Mouse (Mus musculus) small intestine, adult 2 months (tissue): ENCODE data around the gene Unc50. TPM values are rescaled to one million over a fixed set of nuclear protein-coding genes. Genes with fewer than 3 reads are reported as not detected.

ENCODE experiments used
- H3K27ac ChIP-seq: fragments of 200-500 bp; 2 replicates; pipeline ENCODE4 v1.5.1; 2012; ENCODE audit warnings: low read depth, low read length, control low read depth, inconsistent platforms; ENCODE audit not compliant: insufficient read depth
- H3K27me3 ChIP-seq: fragments of 200-500 bp; 2 replicates; pipeline ENCODE4 v1.6.1; 2012; ENCODE audit warnings: mild to moderate bottlenecking, moderate library complexity, low read length, inconsistent platforms; ENCODE audit not compliant: control insufficient read depth, insufficient read depth
- H3K36me3 ChIP-seq: fragments of 200-500 bp; 2 replicates; pipeline ENCODE4 v1.6.1; 2012; ENCODE audit warnings: mild to moderate bottlenecking, low read length, control low read depth, inconsistent platforms; ENCODE audit not compliant: control insufficient read depth, insufficient read depth
- H3K4me1 ChIP-seq: fragments of 200-500 bp; 2 replicates; pipeline ENCODE4 v1.6.1; 2012; ENCODE audit warnings: low read length, inconsistent platforms, mixed read lengths; ENCODE audit not compliant: control insufficient read depth, insufficient read depth, insufficient read length
- H3K4me3 ChIP-seq: fragments of 200-500 bp; 2 replicates; pipeline ENCODE4 v1.5.1; 2012; ENCODE audit warnings: low read depth, mild to moderate bottlenecking, control low read depth, inconsistent platforms, low read length, moderate library complexity
- CTCF ChIP-seq: fragments of 200-500 bp; IDR thresholded peaks from 2 replicates; pipeline ENCODE4 v1.5.1; 2012; ENCODE audit warnings: low read depth, mild to moderate bottlenecking, control low read depth, inconsistent platforms, low read length, moderate library complexity, mixed read lengths; ENCODE audit not compliant: insufficient replicate concordance, insufficient read length; ENCODE audit errors: extremely low read depth
- POLR2A ChIP-seq: fragments of 200-500 bp; IDR thresholded peaks from 2 replicates; pipeline ENCODE4 v1.6.1; 2012; ENCODE audit warnings: low read depth, mild to moderate bottlenecking, control low read depth, inconsistent platforms, low read length, moderate library complexity
- WGBS: fragments of 180-500 bp; shearing (Covaris S2); methylation state at CpG from one replicate; pipeline ENCODE4 v1.1.7; 2018; 5-methylcytosine and 5-hydroxymethylcytosine counted together
- polyA plus RNA-seq: library from polyadenylated mRNA; depleted of rRNA; stranded (reverse); fragments of >200 nt; gene quantifications from 2 replicates; pipeline ENCODE4 v1.2.3, GENCODE M21; 2012; rRNA removed

Gene Unc50
- polyA plus RNA-seq: 15.6 and 36.6 TPM in 2 replicates

GRCm38 (mm10) chr1:37429366-37430296 is at the start of gene Unc50, which contains the start of gene Coa5:
Gene Unc50 (plus strand): TSS chr1:37430139.
Gene Coa5 (minus strand): TSS chr1:37430103.
- H3K4me1 ChIP-seq: peaks cover 12% of the 10 kb centered on the region
- peak within 1 kb of the TSS; percentile 80 for H3K27ac ChIP-seq
- H3K4me3 ChIP-seq: peak within 1 kb of the TSS; percentile 92
- peak; percentile 92; the same call in 1 of the 2 replicates for TF ChIP-seq POLR2A
- no peak for TF ChIP-seq CTCF
- 1% methylated on average over 57 of the region's 57 CpGs for WGBS
- no peaks in the 10 kb centered on the region for H3K27me3 ChIP-seq
- peaks cover 37% of the 10 kb centered on the region for H3K36me3 ChIP-seq

- H3K4me3 ChIP-seq: no peak overlapping the region
- no peak for TF ChIP-seq POLR2A
- no peak for TF ChIP-seq CTCF
Observed at GRCm38 (mm10) chr1:37380913-37381312, 49.0 kb upstream of the Unc50 start.

GRCm38 (mm10) chr1:37384304-37384703 is 45.6 kb upstream of the Unc50 start:
- Histone ChIP-seq H3K36me3 (peaks cover 48% of the 10 kb centered on the region), H3K4me3 (no peak overlapping the region), H3K27me3 (no peaks in the 10 kb centered on the region), H3K4me1 (no peaks in the 10 kb centered on the region), H3K27ac (no peak overlapping the region)
- WGBS: 85% methylated on average over 3 of the region's 3 CpGs
- TF ChIP-seq POLR2A: no peak
- no peak for TF ChIP-seq CTCF

More at GRCm38 (mm10) chr1:37380913-37381312, 49.0 kb upstream of the Unc50 start:
- Histone ChIP-seq H3K4me1 (no peaks in the 10 kb centered on the region), H3K27me3 (no peaks in the 10 kb centered on the region), H3K36me3 (peaks cover 52% of the 10 kb centered on the region), H3K27ac (no peak overlapping the region)
- WGBS: 90% methylated on average over 5 of the region's 5 CpGs

- Histone ChIP-seq H3K27ac (peak overlapping the region; percentile 6; the same call in 1 of the 2 replicates), H3K36me3 (peaks cover 49% of the 10 kb centered on the region), H3K27me3 (no peaks in the 10 kb centered on the region), H3K4me1 (no peaks in the 10 kb centered on the region), H3K4me3 (no peak overlapping the region)
- TF ChIP-seq CTCF (no peak), POLR2A (no peak)
- WGBS: 82% methylated on average over 7 of the region's 7 CpGs
Observed at GRCm38 (mm10) chr1:37386448-37386971, 43.4 kb upstream of the Unc50 start.

GRCm38 (mm10) chr1:37393174-37393573 is 36.8 kb upstream of the Unc50 start:
- 73% methylated on average over 5 of the region's 5 CpGs for WGBS
- H3K4me1 ChIP-seq: no peaks in the 10 kb centered on the region
- H3K27me3 ChIP-seq: no peaks in the 10 kb centered on the region
- H3K4me3 ChIP-seq: no peak overlapping the region
- TF ChIP-seq POLR2A (no peak), CTCF (no peak)
- peaks cover 67% of the 10 kb centered on the region for H3K36me3 ChIP-seq
- H3K27ac ChIP-seq: no peak overlapping the region

- H3K4me3 ChIP-seq: no peak overlapping the region
- no peaks in the 10 kb centered on the region for H3K4me1 ChIP-seq
- TF ChIP-seq POLR2A (no peak), CTCF (no peak)
- no peak overlapping the region for H3K27ac ChIP-seq
- 67% methylated on average over 1 of the region's 1 CpGs for WGBS
- peaks cover 63% of the 10 kb centered on the region for H3K36me3 ChIP-seq
- no peaks in the 10 kb centered on the region for H3K27me3 ChIP-seq
Observed at GRCm38 (mm10) chr1:37396481-37396880, 33.5 kb upstream of the Unc50 start.

- Histone ChIP-seq H3K4me1 (no peaks in the 10 kb centered on the region), H3K27me3 (no peaks in the 10 kb centered on the region), H3K4me3 (no peak overlapping the region), H3K27ac (no peak overlapping the region), H3K36me3 (peaks cover 57% of the 10 kb centered on the region)
- 64% methylated on average over 3 of the region's 3 CpGs for WGBS
- TF ChIP-seq CTCF: no peak
- TF ChIP-seq POLR2A: no peak
Observed at GRCm38 (mm10) chr1:37398961-37399360, 31.0 kb upstream of the Unc50 start.
